Mouse (Mus musculus): Measurements from ENCODE around the gene Msh4. TPM values are rescaled to one million over a fixed set of nuclear protein-coding genes. Genes with fewer than 3 reads are reported as not detected.
"Not testable (repeated sequence)": the region's sequence is repeated elsewhere in the genome, so short reads cannot be mapped to it uniquely, and the experiment has no call there.

Msh4 gene
- polyA plus RNA-seq, 1 experiment = 1.8 TPM

GRCm38 (mm10) chr3:153864636-153865429 lies 41.1 kb downstream of the Msh4 start:
- Histone ChIP-seq H3K4me3 (ENCODE audit: low read depth, low read length) (no peak overlapping the region), H3K27ac (ENCODE audit: insufficient read depth, low read length) (no peak overlapping the region), H3K36me3 (ENCODE audit: control insufficient read depth, insufficient read depth, low read length, poor library complexity, severe bottlenecking) (no peaks in the 10 kb centered on the region), H3K9me3 (replicated peaks; ENCODE audit: control insufficient read depth, insufficient read depth, low read length, poor library complexity, severe bottlenecking) (no peaks in the 10 kb centered on the region), H3K9ac (ENCODE audit: low read depth, poor library complexity, severe bottlenecking) (no peak overlapping the region), H3K4me1 (ENCODE audit: control insufficient read depth, insufficient read depth, low read length) (no peaks in the 10 kb centered on the region), H3K27me3 (ENCODE audit: control insufficient read depth, insufficient read depth, low read length, poor library complexity, severe bottlenecking) (no peaks in the 10 kb centered on the region)
- no peak for TF ChIP-seq POLR2A (IDR thresholded peaks at IDR 0.05; ENCODE audit: insufficient read depth, low read length)
- no peak for TF ChIP-seq EP300 (IDR thresholded peaks at IDR 0.05; ENCODE audit: insufficient read depth, low read depth, low read length)
- no peak for TF ChIP-seq CTCF (IDR thresholded peaks at IDR 0.05; ENCODE audit: low read depth, low read length)

GRCm38 (mm10) chr3:153863816-153864215 lies 42.1 kb downstream of the Msh4 start:
- H3K4me3 ChIP-seq (ENCODE audit: low read depth, low read length) = no peak overlapping the region
- H3K27me3 ChIP-seq (ENCODE audit: control insufficient read depth, insufficient read depth, low read length, poor library complexity, severe bottlenecking) = no peaks in the 10 kb centered on the region
- H3K9me3 ChIP-seq (replicated peaks; ENCODE audit: control insufficient read depth, insufficient read depth, low read length, poor library complexity, severe bottlenecking) = no peaks in the 10 kb centered on the region
- TF ChIP-seq POLR2A (IDR thresholded peaks at IDR 0.05; ENCODE audit: insufficient read depth, low read length) = no peak
- no peak for TF ChIP-seq EP300 (IDR thresholded peaks at IDR 0.05; ENCODE audit: insufficient read depth, low read depth, low read length)
- no peak for TF ChIP-seq CTCF (IDR thresholded peaks at IDR 0.05; ENCODE audit: low read depth, low read length)
- H3K4me1 ChIP-seq (ENCODE audit: control insufficient read depth, insufficient read depth, low read length) = no peaks in the 10 kb centered on the region
- H3K9ac ChIP-seq (ENCODE audit: low read depth, poor library complexity, severe bottlenecking) = no peak overlapping the region
- H3K36me3 ChIP-seq (ENCODE audit: control insufficient read depth, insufficient read depth, low read length, poor library complexity, severe bottlenecking) = no peaks in the 10 kb centered on the region
- H3K27ac ChIP-seq (ENCODE audit: insufficient read depth, low read length) = no peak overlapping the region

- not testable (repeated sequence) for H3K27me3 ChIP-seq (ENCODE audit: control insufficient read depth, insufficient read depth, low read length, poor library complexity, severe bottlenecking); H3K4me3 ChIP-seq (ENCODE audit: low read depth, low read length); H3K9ac ChIP-seq (ENCODE audit: low read depth, poor library complexity, severe bottlenecking); H3K27ac ChIP-seq (ENCODE audit: insufficient read depth, low read length); H3K9me3 ChIP-seq (replicated peaks; ENCODE audit: control insufficient read depth, insufficient read depth, low read length, poor library complexity, severe bottlenecking); H3K36me3 ChIP-seq (ENCODE audit: control insufficient read depth, insufficient read depth, low read length, poor library complexity, severe bottlenecking); H3K4me1 ChIP-seq (ENCODE audit: control insufficient read depth, insufficient read depth, low read length)
These were observed 45.5 kb downstream of the Msh4 start for GRCm38 (mm10) chr3:153860392-153860791.

- no peak overlapping the region for H3K9ac ChIP-seq (ENCODE audit: low read depth, poor library complexity, severe bottlenecking)
- H3K4me3 ChIP-seq (ENCODE audit: low read depth, low read length) = no peak overlapping the region
- no peaks in the 10 kb centered on the region for H3K9me3 ChIP-seq (replicated peaks; ENCODE audit: control insufficient read depth, insufficient read depth, low read length, poor library complexity, severe bottlenecking)
- no peak for TF ChIP-seq POLR2A (IDR thresholded peaks at IDR 0.05; ENCODE audit: insufficient read depth, low read length)
- TF ChIP-seq CTCF (IDR thresholded peaks at IDR 0.05; ENCODE audit: low read depth, low read length) = no peak
- TF ChIP-seq EP300 (IDR thresholded peaks at IDR 0.05; ENCODE audit: insufficient read depth, low read depth, low read length) = no peak
- no peaks in the 10 kb centered on the region for H3K27me3 ChIP-seq (ENCODE audit: control insufficient read depth, insufficient read depth, low read length, poor library complexity, severe bottlenecking)
- no peaks in the 10 kb centered on the region for H3K36me3 ChIP-seq (ENCODE audit: control insufficient read depth, insufficient read depth, low read length, poor library complexity, severe bottlenecking)
- no peaks in the 10 kb centered on the region for H3K4me1 ChIP-seq (ENCODE audit: control insufficient read depth, insufficient read depth, low read length)
- H3K27ac ChIP-seq (ENCODE audit: insufficient read depth, low read length) = no peak overlapping the region
These were observed 47.5 kb downstream of the Msh4 start for GRCm38 (mm10) chr3:153858350-153859001.

GRCm38 (mm10) chr3:153852266-153852665 lies 53.7 kb downstream of the Msh4 start:
- no peaks in the 10 kb centered on the region for H3K27me3 ChIP-seq (ENCODE audit: control insufficient read depth, insufficient read depth, low read length, poor library complexity, severe bottlenecking)
- H3K9ac ChIP-seq (ENCODE audit: low read depth, poor library complexity, severe bottlenecking) = no peak overlapping the region
- no peak overlapping the region for H3K27ac ChIP-seq (ENCODE audit: insufficient read depth, low read length)
- H3K4me1 ChIP-seq (ENCODE audit: control insufficient read depth, insufficient read depth, low read length) = no peaks in the 10 kb centered on the region
- H3K9me3 ChIP-seq (replicated peaks; ENCODE audit: control insufficient read depth, insufficient read depth, low read length, poor library complexity, severe bottlenecking) = no peaks in the 10 kb centered on the region
- H3K4me3 ChIP-seq (ENCODE audit: low read depth, low read length) = no peak overlapping the region
- TF ChIP-seq CTCF (IDR thresholded peaks at IDR 0.05; ENCODE audit: low read depth, low read length) (no peak), POLR2A (IDR thresholded peaks at IDR 0.05; ENCODE audit: insufficient read depth, low read length) (no peak), EP300 (IDR thresholded peaks at IDR 0.05; ENCODE audit: insufficient read depth, low read depth, low read length) (no peak)
- no peaks in the 10 kb centered on the region for H3K36me3 ChIP-seq (ENCODE audit: control insufficient read depth, insufficient read depth, low read length, poor library complexity, severe bottlenecking)

- H3K36me3 ChIP-seq (ENCODE audit: control insufficient read depth, insufficient read depth, low read length, poor library complexity, severe bottlenecking) = no peaks in the 10 kb centered on the region
- H3K9ac ChIP-seq (ENCODE audit: low read depth, poor library complexity, severe bottlenecking) = no peak overlapping the region
- no peak overlapping the region for H3K4me3 ChIP-seq (ENCODE audit: low read depth, low read length)
- no peak for TF ChIP-seq CTCF (IDR thresholded peaks at IDR 0.05; ENCODE audit: low read depth, low read length)
- TF ChIP-seq POLR2A (IDR thresholded peaks at IDR 0.05; ENCODE audit: insufficient read depth, low read length) = no peak
- no peak for TF ChIP-seq EP300 (IDR thresholded peaks at IDR 0.05; ENCODE audit: insufficient read depth, low read depth, low read length)
- H3K9me3 ChIP-seq (replicated peaks; ENCODE audit: control insufficient read depth, insufficient read depth, low read length, poor library complexity, severe bottlenecking) = no peaks in the 10 kb centered on the region
- H3K4me1 ChIP-seq (ENCODE audit: control insufficient read depth, insufficient read depth, low read length) = no peaks in the 10 kb centered on the region
- H3K27ac ChIP-seq (ENCODE audit: insufficient read depth, low read length) = no peak overlapping the region
- H3K27me3 ChIP-seq (ENCODE audit: control insufficient read depth, insufficient read depth, low read length, poor library complexity, severe bottlenecking) = no peaks in the 10 kb centered on the region
These were observed 55.2 kb downstream of the Msh4 start for GRCm38 (mm10) chr3:153850759-153851158.

Measured in ES-Bruce4 (cell line).